Mouse (Mus musculus): Measurements from ENCODE around the gene Crim1.
A peak's percentile ranks its signal among the peaks of the same experiment; 100 is the strongest.

Crim1 gene

GRCm38 (mm10) chr17:78209646-78210045 lies 9.6 kb downstream of the Crim1 start:
- DNase-seq (ENCODE audit: low spot score): no peak

GRCm38 (mm10) chr17:78211881-78212280 lies 11.8 kb downstream of the Crim1 start:
- no peak for DNase-seq (ENCODE audit: low spot score)

GRCm38 (mm10) chr17:78213128-78213527 lies 13.1 kb downstream of the Crim1 start:
- DNase-seq (ENCODE audit: low spot score): no peak

DNA sequence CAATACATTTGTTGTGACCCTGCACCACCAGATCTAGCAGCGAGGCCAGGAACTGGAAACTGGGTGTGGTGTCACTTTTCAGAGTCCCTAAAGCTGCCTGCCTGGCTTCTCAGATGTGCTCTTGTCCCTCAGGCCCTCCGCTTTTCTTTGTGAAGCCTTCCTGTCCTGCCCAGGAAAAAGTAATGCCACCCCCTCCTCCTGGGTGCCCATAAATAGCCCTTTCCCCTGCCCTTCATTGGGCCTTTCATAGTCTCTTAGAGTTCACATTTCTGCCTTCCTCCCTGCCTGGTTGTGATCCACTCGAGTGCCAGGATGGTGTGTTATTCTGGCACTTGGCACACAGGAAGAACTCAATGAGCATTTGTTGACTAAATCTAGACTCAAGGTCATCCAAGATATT lies 16.5 kb downstream of the Crim1 start:
- DNase-seq (ENCODE audit: low spot score): no peak

GRCm38 (mm10) chr17:78217406-78217805 lies 17.4 kb downstream of the Crim1 start:
- no peak for DNase-seq (ENCODE audit: low spot score)

DNA sequence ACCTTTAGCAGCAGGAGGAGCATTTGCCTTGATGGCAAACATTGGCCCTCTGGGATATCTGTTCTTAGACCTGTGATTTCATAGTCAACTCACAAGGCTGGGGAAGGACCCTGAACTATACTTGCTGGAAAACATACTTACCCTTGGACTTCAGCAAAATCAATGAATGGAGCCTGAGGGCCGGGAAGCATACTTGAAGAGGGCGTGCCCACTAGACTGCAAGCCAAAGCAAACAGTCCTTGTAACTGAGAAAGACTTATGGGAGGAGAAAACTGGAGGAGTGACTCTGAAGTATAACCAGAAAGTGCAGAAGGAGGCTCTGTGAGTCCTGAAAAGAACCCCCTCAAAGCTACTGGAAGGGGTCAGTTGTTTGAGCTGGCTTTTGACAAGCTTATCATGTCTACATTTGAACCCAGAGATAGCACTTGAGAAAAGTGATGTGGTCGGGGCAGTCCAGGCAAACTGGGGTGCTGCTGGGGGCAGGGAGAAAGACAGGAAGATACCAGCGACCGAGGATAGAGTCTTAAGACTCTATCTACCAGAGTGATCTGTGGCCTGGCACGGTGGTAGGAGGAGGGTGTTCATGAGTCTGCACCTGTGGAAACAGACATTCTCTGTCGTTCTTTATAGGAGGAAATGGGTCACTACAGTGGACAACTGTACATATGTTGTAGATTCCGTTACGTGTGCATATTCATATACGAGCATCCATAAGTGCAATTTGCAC lies 18.6 kb downstream of the Crim1 start:
- no peak for DNase-seq (ENCODE audit: low spot score)

- DNase-seq (ENCODE audit: low spot score): no peak
Measured at GRCm38 (mm10) chr17:78221007-78221642, 21.1 kb downstream of the Crim1 start.

DNA sequence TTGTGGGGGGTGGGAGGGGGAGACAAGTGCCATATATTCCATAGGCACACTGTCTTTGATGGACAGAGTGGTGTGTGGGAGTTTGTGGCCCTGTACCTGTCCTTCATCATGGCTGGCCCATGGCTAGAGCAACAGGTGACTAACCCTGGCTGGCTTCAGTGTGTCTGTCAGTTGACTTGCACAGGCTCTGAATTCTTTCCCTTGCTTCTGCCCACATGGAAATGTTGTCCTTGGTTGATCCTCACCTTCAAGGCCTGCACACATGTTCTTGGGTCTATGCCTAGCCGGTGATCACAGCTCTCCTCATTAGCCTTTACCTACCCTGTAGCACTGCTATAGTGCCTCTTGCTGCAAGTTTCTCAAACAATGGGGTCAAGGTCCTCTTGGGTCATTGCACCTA lies 21.8 kb downstream of the Crim1 start:
- no peak for DNase-seq (ENCODE audit: low spot score)

GRCm38 (mm10) chr17:78223988-78224387 lies 23.9 kb downstream of the Crim1 start:
- no peak for DNase-seq (ENCODE audit: low spot score)

DNA sequence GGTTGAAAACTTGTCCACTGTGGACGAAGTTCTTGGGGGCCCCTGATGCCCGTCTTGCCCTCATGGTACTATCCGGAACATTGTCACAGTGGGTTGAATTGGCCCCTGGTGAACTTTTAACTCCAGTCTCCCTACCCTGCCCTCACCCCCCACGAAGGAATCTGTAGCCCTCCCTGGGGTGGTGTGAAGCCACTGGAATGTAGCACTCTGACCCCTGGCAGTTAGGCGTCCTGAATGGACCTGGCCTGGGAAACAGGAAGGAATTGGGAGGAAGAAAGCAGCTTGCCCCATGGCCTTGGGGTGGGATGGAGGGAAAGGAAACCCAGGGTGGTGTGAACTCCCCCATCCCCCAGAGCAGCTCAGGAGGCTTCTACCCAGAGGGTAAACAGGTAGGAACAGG lies 25.5 kb downstream of the Crim1 start:
- no peak for DNase-seq (ENCODE audit: low spot score)

DNA sequence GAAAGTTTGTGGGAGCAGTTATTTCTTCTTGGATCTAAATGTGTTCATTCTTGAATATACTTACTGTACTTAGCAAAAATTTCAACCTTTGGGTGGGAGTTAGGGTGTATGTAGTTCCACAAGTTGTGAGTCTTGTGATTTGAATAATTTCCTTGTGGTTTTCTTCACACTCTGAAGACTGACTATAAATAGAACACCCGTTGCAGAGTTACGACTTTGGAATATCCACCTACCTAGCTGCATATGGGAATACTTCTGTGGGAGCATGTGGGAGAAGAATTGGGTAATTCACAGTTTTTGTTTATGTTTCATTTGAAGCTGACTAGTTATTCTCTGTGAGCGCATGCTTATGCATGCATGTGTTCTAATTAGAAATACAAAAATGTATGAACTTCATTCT lies 27.2 kb downstream of the Crim1 start:
- no peak for DNase-seq (ENCODE audit: low spot score)

DNA sequence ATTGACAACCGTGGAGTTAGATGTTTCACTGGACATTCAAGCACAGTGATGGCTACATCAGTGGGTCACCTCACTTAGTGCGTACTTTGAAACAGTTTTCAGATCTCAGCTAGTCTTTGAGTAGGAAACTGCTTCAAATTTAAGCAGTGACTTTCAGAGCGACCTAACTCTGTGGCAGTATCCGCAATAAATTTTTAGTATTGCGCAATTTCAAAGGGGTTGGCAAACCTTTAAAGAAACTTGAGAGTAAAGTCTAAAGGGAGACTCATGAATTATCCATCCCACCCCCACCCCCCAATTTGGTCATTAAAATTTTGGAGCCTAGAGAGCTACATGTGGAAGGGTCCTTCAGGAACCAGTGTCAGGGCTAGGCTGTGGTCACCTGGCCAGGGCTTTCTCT lies 31.5 kb downstream of the Crim1 start:
- DNase-seq (ENCODE audit: low spot score): no peak

- DNase-seq (ENCODE audit: low spot score): no peak
Measured at GRCm38 (mm10) chr17:78232703-78233102, 32.7 kb downstream of the Crim1 start.

DNA sequence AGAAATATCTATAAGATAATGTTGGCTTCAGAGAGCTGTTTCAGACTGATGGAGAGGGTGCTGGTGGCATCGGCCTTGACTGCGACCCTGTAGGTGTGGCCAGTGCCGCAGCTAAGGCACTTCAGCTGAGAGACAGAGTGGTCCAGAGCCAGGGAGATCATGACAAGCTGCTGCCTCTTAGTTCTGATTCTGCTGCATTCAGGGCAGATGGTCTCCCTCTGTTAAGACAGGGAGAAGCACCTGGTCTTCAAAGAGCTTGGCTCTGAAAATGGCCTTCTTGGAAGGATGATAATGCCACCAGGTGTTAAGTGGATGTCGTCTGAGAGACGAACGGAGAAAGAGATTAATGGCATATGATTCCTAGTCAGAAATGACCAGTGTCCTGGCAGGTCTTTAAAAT lies 33.8 kb downstream of the Crim1 start:
- DNase-seq (ENCODE audit: low spot score): no peak

DNA sequence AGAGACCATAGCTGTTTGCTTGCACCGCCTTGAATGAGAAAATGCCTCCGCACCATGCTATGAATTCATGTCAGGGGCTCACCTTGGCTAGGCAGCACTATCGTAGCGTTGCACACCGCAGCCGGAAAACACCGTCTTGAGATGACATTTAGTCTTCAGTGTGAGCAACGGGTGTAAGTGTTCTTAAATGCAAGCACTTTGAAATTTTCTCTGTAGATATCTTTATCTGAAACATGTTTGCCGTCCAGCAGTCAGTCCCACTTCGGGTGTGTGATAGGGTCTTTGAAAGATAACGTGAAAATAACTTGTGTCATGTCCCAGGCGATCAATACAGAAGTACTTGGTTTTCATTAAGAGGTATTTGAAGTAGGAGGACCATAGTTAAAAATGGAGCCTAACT lies 36.1 kb downstream of the Crim1 start:
- peak; percentile 8 for DNase-seq (ENCODE audit: low spot score)

DNA sequence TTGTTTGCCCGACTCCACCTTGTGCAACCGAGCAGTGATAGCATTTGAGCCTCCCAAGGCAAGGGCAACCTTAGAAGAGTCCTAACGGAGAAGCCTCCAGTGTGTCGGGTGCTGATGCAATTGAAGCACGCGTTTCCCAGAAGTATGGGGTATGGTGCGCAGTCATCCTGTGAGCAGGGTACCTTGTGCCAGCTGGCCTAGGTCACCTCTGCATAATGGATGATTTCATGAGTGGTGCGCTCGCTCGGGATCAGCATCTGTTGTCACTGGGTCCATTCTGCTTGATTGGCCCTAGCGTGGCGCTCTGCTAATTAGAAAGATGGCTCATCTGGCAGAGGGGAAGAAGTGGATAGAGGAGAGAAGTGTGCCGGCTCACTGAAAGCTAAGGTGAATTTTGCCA lies 37.9 kb downstream of the Crim1 start:
- DNase-seq (ENCODE audit: low spot score): no peak

GRCm38 (mm10) chr17:78240161-78240560 lies 40.1 kb downstream of the Crim1 start:
- no peak for DNase-seq (ENCODE audit: low spot score)

- no peak for DNase-seq (ENCODE audit: low spot score)
Measured at GRCm38 (mm10) chr17:78241238-78241637, 41.2 kb downstream of the Crim1 start.

- peak; percentile 9 for DNase-seq (ENCODE audit: low spot score)
Measured at GRCm38 (mm10) chr17:78244752-78245151, 44.7 kb downstream of the Crim1 start.

- no peak for DNase-seq (ENCODE audit: low spot score)
Measured at GRCm38 (mm10) chr17:78245444-78245843, 45.4 kb downstream of the Crim1 start.

DNA sequence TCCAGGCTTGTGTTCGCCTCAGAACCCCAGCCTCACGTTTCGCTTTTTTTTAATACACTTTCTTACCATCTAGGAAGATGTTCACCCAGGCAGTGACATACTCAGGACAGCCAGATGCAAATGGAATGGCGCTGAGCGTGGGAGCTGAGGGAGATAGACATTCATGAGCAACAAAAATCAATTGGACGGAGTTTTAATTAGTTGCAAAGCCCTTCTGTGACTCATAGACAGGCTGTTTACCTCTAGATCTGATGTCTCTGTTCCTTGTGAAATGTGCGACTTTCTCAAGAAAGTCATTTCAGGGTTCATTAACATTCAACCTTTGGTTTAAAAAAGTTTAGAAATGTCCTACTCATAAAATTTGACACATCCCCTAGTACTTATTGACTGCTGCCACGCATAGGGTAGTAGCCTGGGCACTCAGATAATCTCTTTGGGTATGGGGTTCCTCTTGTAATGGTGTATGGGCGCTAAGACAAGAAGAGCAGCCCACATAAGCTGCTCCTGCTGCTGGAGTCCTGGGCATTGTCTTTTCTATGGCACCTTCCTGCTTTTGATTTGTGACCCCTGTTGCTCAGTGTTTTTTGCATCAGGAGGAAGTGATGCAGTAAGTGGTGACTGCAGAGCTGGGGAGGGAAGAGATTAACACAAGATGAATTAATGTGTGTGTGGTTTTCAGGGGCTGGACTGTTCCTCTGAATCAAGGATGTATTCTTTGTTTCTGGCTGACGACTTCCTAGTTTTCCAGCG lies 46.8 kb downstream of the Crim1 start:
- DNase-seq (ENCODE audit: low spot score): peak; percentile 13

GRCm38 (mm10) chr17:78248197-78248596 lies 48.1 kb downstream of the Crim1 start:
- DNase-seq (ENCODE audit: low spot score): peak; percentile 15

- DNase-seq (ENCODE audit: low spot score): peak; percentile 54
Measured at GRCm38 (mm10) chr17:78248943-78249342, 48.9 kb downstream of the Crim1 start.

All from c-Kit-positive CD71-positive TER-119-positive erythroid progenitor cells, embryonic 14.5 days (primary cell).